21 mouse cellular contexts compared by ENCODE assay signal in the genomic region with DNA sequence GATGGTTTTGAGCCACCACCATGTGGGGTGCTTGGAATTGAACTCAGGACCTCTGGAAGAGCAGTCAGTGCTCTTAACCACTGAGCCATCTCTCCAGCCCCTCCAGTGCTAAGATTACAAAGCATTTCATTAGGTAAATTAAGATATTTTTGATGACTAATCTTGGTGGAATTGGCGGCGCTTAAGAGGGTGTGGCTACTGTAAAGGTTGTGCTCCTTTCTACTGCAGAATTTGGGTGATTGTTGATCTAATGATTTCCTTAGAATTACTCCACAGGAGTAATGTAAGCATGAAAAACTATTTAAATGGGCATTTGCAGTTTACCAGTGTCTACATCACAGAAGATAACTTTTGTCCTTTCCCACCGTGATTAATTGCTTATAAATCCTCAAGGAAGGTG. TPM values are rescaled to one million over a fixed set of nuclear protein-coding genes. Genes with fewer than 3 reads are reported as not detected.
DNase-seq lines count a peak whose midpoint lies in the region; ATAC-seq and TF ChIP-seq lines count a peak whose summit lies in the region.
"Had no signal": no experiment of that assay in that cellular context is flagged by ENCODE, and none has a peak within 500 bp of the region (broad histone marks: within the 10 kb centered on the region; RNA-seq: fewer than 3 reads in every experiment).

No protein-coding gene starts in this region.

- DNase-seq in 416B (ENCODE audit: low read depth), result peak; percentile 56
- DNase-seq in hindbrain, embryonic 14.5 days (ENCODE audit: low spot score), result no peak
- DNase-seq: adrenal gland, adult 2 months; cerebellum, adult 9-11 months; gastrocnemius, postnatal 10 days; retina, postnatal 1 day; thymus, postnatal 25 days had no signal

- no peak overlapping the region for H3K27ac ChIP-seq in intestine, embryonic 15.5 days
- no peak overlapping the region for H3K27ac ChIP-seq in intestine, postnatal 0 days (ENCODE audit: low read depth, low read length)
- H3K27ac ChIP-seq in ES-Bruce4 (ENCODE audit: insufficient read depth, low read length) (peak overlapping the region; percentile 66), macrophage (peak overlapping the region; percentile 95)
- H3K27ac ChIP-seq in hindbrain, embryonic 12.5 days, result no peak overlapping the region
- H3K27ac ChIP-seq in hindbrain, embryonic 14.5 days, result no peak overlapping the region

- H3K4me2 ChIP-seq in intestine, embryonic 15.5 days (replicated peaks), result 0 out of 2 replicates have a peak overlapping the region, but pooled peaks have one; percentile 64
- H3K4me2 ChIP-seq in intestine, postnatal 0 days (replicated peaks; ENCODE audit: low read depth), result no peak overlapping the region
- no peak overlapping the region for H3K4me2 ChIP-seq in hindbrain, embryonic 12.5 days (replicated peaks)
- H3K4me2 ChIP-seq in hindbrain, embryonic 14.5 days (replicated peaks), result no peak overlapping the region

- peaks cover 9% of the 10 kb centered on the region; the same call in 1 of the 2 replicates for H3K79me2 ChIP-seq in macrophage (ENCODE audit: inconsistent target)

- no peaks in the 10 kb centered on the region for H3K36me3 ChIP-seq in intestine, embryonic 15.5 days
- no peaks in the 10 kb centered on the region for H3K36me3 ChIP-seq in intestine, postnatal 0 days (ENCODE audit: control insufficient read depth, insufficient read depth)
- H3K36me3 ChIP-seq in ES-Bruce4 (ENCODE audit: control insufficient read depth, insufficient read depth, low read length, poor library complexity, severe bottlenecking) (no peaks in the 10 kb centered on the region), macrophage (ENCODE audit: inconsistent target) (no peaks in the 10 kb centered on the region)
- H3K36me3 ChIP-seq in hindbrain, embryonic 12.5 days, result no peaks in the 10 kb centered on the region
- H3K36me3 ChIP-seq in hindbrain, embryonic 14.5 days (replicated peaks; ENCODE audit: control insufficient read depth, insufficient read depth), result no peaks in the 10 kb centered on the region
- H3K36me3 ChIP-seq: embryonic facial prominence, embryonic 13.5 days; hindbrain, embryonic 10.5 days; limb, embryonic 12.5 days; liver, embryonic 15.5 days; midbrain, embryonic 15.5 days had no signal

- H3K9me3 ChIP-seq in intestine, embryonic 15.5 days, result no peaks in the 10 kb centered on the region
- no peaks in the 10 kb centered on the region for H3K9me3 ChIP-seq in intestine, postnatal 0 days (ENCODE audit: control insufficient read depth)
- H3K9me3 ChIP-seq in ES-Bruce4 (replicated peaks; ENCODE audit: control insufficient read depth, insufficient read depth, low read length, poor library complexity, severe bottlenecking), result no peaks in the 10 kb centered on the region
- H3K9me3 ChIP-seq in hindbrain, embryonic 12.5 days (replicated peaks), result no peaks in the 10 kb centered on the region
- no peaks in the 10 kb centered on the region for H3K9me3 ChIP-seq in hindbrain, embryonic 14.5 days (ENCODE audit: control insufficient read depth, low read length)
- H3K9me3 ChIP-seq: embryonic facial prominence, embryonic 13.5 days; hindbrain, embryonic 10.5 days; limb, embryonic 12.5 days; liver, embryonic 15.5 days; megakaryocyte, embryonic 14.5 days; midbrain, embryonic 15.5 days had no signal

- no peak for TF ChIP-seq POLR2A in ES-Bruce4 (IDR thresholded peaks at IDR 0.05; ENCODE audit: insufficient read depth, low read length)

- no peak overlapping the region for H3K4me3 ChIP-seq in intestine, embryonic 15.5 days (replicated peaks)
- no peak overlapping the region for H3K4me3 ChIP-seq in intestine, postnatal 0 days (ENCODE audit: low read depth, low read length)
- no peak overlapping the region for H3K4me3 ChIP-seq in ES-Bruce4 (ENCODE audit: low read depth, low read length)
- H3K4me3 ChIP-seq in macrophage (ENCODE audit: inconsistent target), result peak overlapping the region; percentile 44
- H3K4me3 ChIP-seq in hindbrain, embryonic 12.5 days, result no peak overlapping the region
- no peak overlapping the region for H3K4me3 ChIP-seq in hindbrain, embryonic 14.5 days (replicated peaks; ENCODE audit: low read length)
- H3K4me3 ChIP-seq: midbrain, embryonic 15.5 days had no signal

- H3K27me3 ChIP-seq in intestine, embryonic 15.5 days (replicated peaks), result no peaks in the 10 kb centered on the region
- H3K27me3 ChIP-seq in intestine, postnatal 0 days (replicated peaks; ENCODE audit: control insufficient read depth, insufficient read depth, low read length), result no peaks in the 10 kb centered on the region
- H3K27me3 ChIP-seq in ES-Bruce4 (ENCODE audit: control insufficient read depth, insufficient read depth, low read length, poor library complexity, severe bottlenecking), result no peaks in the 10 kb centered on the region
- H3K27me3 ChIP-seq in hindbrain, embryonic 12.5 days, result no peaks in the 10 kb centered on the region
- H3K27me3 ChIP-seq in hindbrain, embryonic 14.5 days (ENCODE audit: control insufficient read depth, insufficient read depth, low read length), result no peaks in the 10 kb centered on the region
- H3K27me3 ChIP-seq: embryonic facial prominence, embryonic 13.5 days; limb, embryonic 12.5 days; liver, embryonic 15.5 days; megakaryocyte, embryonic 14.5 days; midbrain, embryonic 15.5 days had no signal

- no peak overlapping the region for H3K9ac ChIP-seq in intestine, embryonic 15.5 days
- no peak overlapping the region for H3K9ac ChIP-seq in intestine, postnatal 0 days (ENCODE audit: low read depth, low read length)
- H3K9ac ChIP-seq in ES-Bruce4 (ENCODE audit: low read depth, poor library complexity, severe bottlenecking), result peak overlapping the region; percentile 2
- H3K9ac ChIP-seq in hindbrain, embryonic 12.5 days, result no peak overlapping the region
- no peak overlapping the region for H3K9ac ChIP-seq in hindbrain, embryonic 14.5 days
- H3K9ac ChIP-seq: embryonic facial prominence, embryonic 13.5 days; limb, embryonic 12.5 days; liver, embryonic 15.5 days; midbrain, embryonic 15.5 days had no signal

- no peak for ATAC-seq in intestine, embryonic 15.5 days
- ATAC-seq in intestine, postnatal 0 days, result no peak
- ATAC-seq in hindbrain, embryonic 12.5 days (ENCODE audit: low FRiP score), result no peak
- no peak for ATAC-seq in hindbrain, embryonic 14.5 days (ENCODE audit: low FRiP score)
- ATAC-seq: CD4-positive, CD25-positive, alpha-beta regulatory T cell, adult 4 months; inflammation-experienced regulatory T-cells, adult 6 months; lung, postnatal 0 days; midbrain, embryonic 15.5 days had no signal

- peaks cover 7% of the 10 kb centered on the region for H3K4me1 ChIP-seq in intestine, embryonic 15.5 days (replicated peaks)
- H3K4me1 ChIP-seq in intestine, postnatal 0 days (replicated peaks; ENCODE audit: control insufficient read depth, insufficient read depth, low read length), result peaks cover 4% of the 10 kb centered on the region; the same call in 1 of the 2 replicates
- no peaks in the 10 kb centered on the region for H3K4me1 ChIP-seq in ES-Bruce4 (ENCODE audit: control insufficient read depth, insufficient read depth, low read length)
- H3K4me1 ChIP-seq in hindbrain, embryonic 12.5 days, result peaks cover 25% of the 10 kb centered on the region
- peaks cover 19% of the 10 kb centered on the region for H3K4me1 ChIP-seq in hindbrain, embryonic 14.5 days (replicated peaks; ENCODE audit: control insufficient read depth, insufficient read depth, low read length)

- 88% methylated on average over 3 of the region's 3 CpGs for WGBS in intestine, embryonic 15.5 days
- WGBS in intestine, postnatal 0 days, result 74% methylated on average over 3 of the region's 3 CpGs
- WGBS in macrophage (ENCODE audit: missing documents), result 90% methylated on average over 3 of the region's 3 CpGs
- 91% methylated on average over 3 of the region's 3 CpGs for WGBS in hindbrain, embryonic 12.5 days
- WGBS in hindbrain, embryonic 14.5 days, result 88% methylated on average over 3 of the region's 3 CpGs

- no peak for TF ChIP-seq EP300 in ES-Bruce4 (IDR thresholded peaks at IDR 0.05; ENCODE audit: insufficient read depth, low read depth, low read length)

- TF ChIP-seq CTCF in intestine, postnatal 0 days (IDR thresholded peaks at IDR 0.05; ENCODE audit: low read depth), result no peak
- no peak for TF ChIP-seq CTCF in ES-Bruce4 (IDR thresholded peaks at IDR 0.05; ENCODE audit: low read depth, low read length)

RNA-seq across cellular contexts. Expression of gene Spsb2, which starts 4.1 kb away (rescaled TPM):
- polyA plus RNA-seq in intestine, embryonic 15.5 days (2015; fragmentation: Nextera tagmentation; extraction: Ambion mirVana), result 16.1 and 16.3 TPM in 2 replicates
- polyA plus RNA-seq in intestine, postnatal 0 days (2015; fragmentation: Nextera tagmentation; extraction: Ambion mirVana), result 57.7 and 69.5 TPM in 2 replicates
- polyA plus RNA-seq in ES-Bruce4 (2011; ENCODE audit: insufficient read depth, insufficient read length, low read depth, missing spikeins) (4.6 and 5.4 TPM in 2 replicates), macrophage (2018) (24.2 to 48.9 TPM (median 43.2 TPM) in 3 replicates)
- total RNA-seq in macrophage (2018; cell fraction: chromatin; rRNA removed), result 10 to 100 TPM in 16 of 26 experiments, 1 to 10 TPM in 10; 3.8 to 57.7 (median 13.4) TPM
- 10 to 100 TPM; 13.6 to 65.5 (median 43.0) TPM for total RNA-seq in macrophage (2018; cell fraction: cytosol; rRNA removed)
- total RNA-seq in macrophage (2018; cell fraction: nucleus; rRNA removed), result 10 to 100 TPM in 24 of 26 experiments, 1 to 10 TPM in 2; 7.9 to 47.7 (median 21.7) TPM
- 8.7 and 9.2 TPM in 2 replicates for polyA plus RNA-seq in hindbrain, embryonic 12.5 days (2016; fragmentation: Nextera tagmentation; extraction: Ambion mirVana)
- 5.2 and 6.6 TPM in 2 replicates for polyA plus RNA-seq in hindbrain, embryonic 14.5 days (2014; fragmentation: Nextera tagmentation; extraction: Ambion mirVana)

RNA-seq across cellular contexts. Expression of gene Tpi1, which starts 9.8 kb away (rescaled TPM):
- polyA plus RNA-seq in intestine, embryonic 15.5 days (2015; fragmentation: Nextera tagmentation; extraction: Ambion mirVana), result 1,094 and 1,127 TPM in 2 replicates
- 489 and 537 TPM in 2 replicates for polyA plus RNA-seq in intestine, postnatal 0 days (2015; fragmentation: Nextera tagmentation; extraction: Ambion mirVana)
- polyA plus RNA-seq in ES-Bruce4 (2011; ENCODE audit: insufficient read depth, insufficient read length, low read depth, missing spikeins) (377 and 389 TPM in 2 replicates), macrophage (2018) (195 to 347 TPM (median 203 TPM) in 3 replicates)
- 100 to 1,000 TPM in 1 of 26 experiments, 10 to 100 TPM in 25; 11.1 to 110 (median 37.3) TPM for total RNA-seq in macrophage (2018; cell fraction: chromatin; rRNA removed)
- 100 to 1,000 TPM; 189 to 306 (median 240) TPM for total RNA-seq in macrophage (2018; cell fraction: cytosol; rRNA removed)
- 100 to 1,000 TPM in 2 of 26 experiments, 10 to 100 TPM in 24; 37.9 to 113 (median 59.9) TPM for total RNA-seq in macrophage (2018; cell fraction: nucleus; rRNA removed)
- polyA plus RNA-seq in hindbrain, embryonic 12.5 days (2016; fragmentation: Nextera tagmentation; extraction: Ambion mirVana), result 481 and 483 TPM in 2 replicates
- polyA plus RNA-seq in hindbrain, embryonic 14.5 days (2014; fragmentation: Nextera tagmentation; extraction: Ambion mirVana), result 413 and 474 TPM in 2 replicates

RNA-seq across cellular contexts. Expression of gene Lrrc23, which starts 24.8 kb away (rescaled TPM):
- 0.11 and 0.13 TPM in 2 replicates for polyA plus RNA-seq in intestine, embryonic 15.5 days (2015; fragmentation: Nextera tagmentation; extraction: Ambion mirVana)
- polyA plus RNA-seq in intestine, postnatal 0 days (2015; fragmentation: Nextera tagmentation; extraction: Ambion mirVana), result 0.21 TPM in 1 of 2 replicates, not detected in the other
- polyA plus RNA-seq in ES-Bruce4 (2011; ENCODE audit: insufficient read depth, insufficient read length, low read depth, missing spikeins) (0.84 TPM in 1 of 2 replicates, not detected in the other), macrophage (2018) (not detected in 3 replicates)
- total RNA-seq in macrophage (2018; cell fraction: chromatin; rRNA removed), result not detected
- not detected for total RNA-seq in macrophage (2018; cell fraction: cytosol; rRNA removed)
- under 1 TPM in 1 of 26 experiments, not detected in 25; 0.48 TPM for total RNA-seq in macrophage (2018; cell fraction: nucleus; rRNA removed)
- 3.9 and 5.2 TPM in 2 replicates for polyA plus RNA-seq in hindbrain, embryonic 12.5 days (2016; fragmentation: Nextera tagmentation; extraction: Ambion mirVana)
- polyA plus RNA-seq in hindbrain, embryonic 14.5 days (2014; fragmentation: Nextera tagmentation; extraction: Ambion mirVana), result 3.7 and 6.4 TPM in 2 replicates
- total RNA-seq: gastrocnemius, postnatal 10 days had no signal
- polyA plus RNA-seq: liver, embryonic 15.5 days had no signal

RNA-seq across cellular contexts. Expression of gene Usp5, which starts 24.9 kb away (rescaled TPM):
- 116 and 118 TPM in 2 replicates for polyA plus RNA-seq in intestine, embryonic 15.5 days (2015; fragmentation: Nextera tagmentation; extraction: Ambion mirVana)
- polyA plus RNA-seq in intestine, postnatal 0 days (2015; fragmentation: Nextera tagmentation; extraction: Ambion mirVana), result 44.8 and 45.0 TPM in 2 replicates
- polyA plus RNA-seq in ES-Bruce4 (2011; ENCODE audit: insufficient read depth, insufficient read length, low read depth, missing spikeins) (80.9 and 85.2 TPM in 2 replicates), macrophage (2018) (61.4 to 91.7 TPM (median 71.1 TPM) in 3 replicates)
- total RNA-seq in macrophage (2018; cell fraction: chromatin; rRNA removed), result 100 to 1,000 TPM in 20 of 26 experiments, 10 to 100 TPM in 6; 66.7 to 281 (median 189) TPM
- 10 to 100 TPM; 48.4 to 91.4 (median 73.8) TPM for total RNA-seq in macrophage (2018; cell fraction: cytosol; rRNA removed)
- total RNA-seq in macrophage (2018; cell fraction: nucleus; rRNA removed), result 100 to 1,000 TPM in 14 of 26 experiments, 10 to 100 TPM in 12; 56.7 to 205 (median 107) TPM
- 200 and 202 TPM in 2 replicates for polyA plus RNA-seq in hindbrain, embryonic 12.5 days (2016; fragmentation: Nextera tagmentation; extraction: Ambion mirVana)
- polyA plus RNA-seq in hindbrain, embryonic 14.5 days (2014; fragmentation: Nextera tagmentation; extraction: Ambion mirVana), result 180 and 182 TPM in 2 replicates

RNA-seq across cellular contexts. Expression of gene Cdca3, which starts 25.0 kb away (rescaled TPM):
- polyA plus RNA-seq in intestine, embryonic 15.5 days (2015; fragmentation: Nextera tagmentation; extraction: Ambion mirVana), result 166 and 177 TPM in 2 replicates
- 45.4 and 57.4 TPM in 2 replicates for polyA plus RNA-seq in intestine, postnatal 0 days (2015; fragmentation: Nextera tagmentation; extraction: Ambion mirVana)
- polyA plus RNA-seq in ES-Bruce4 (2011; ENCODE audit: insufficient read depth, insufficient read length, low read depth, missing spikeins) (162 and 187 TPM in 2 replicates), macrophage (2018) (3.2 to 22.0 TPM (median 8.6 TPM) in 3 replicates)
- total RNA-seq in macrophage (2018; cell fraction: chromatin; rRNA removed), result 10 to 100 TPM in 2 of 26 experiments, 1 to 10 TPM in 18, under 1 TPM in 6; 0.40 to 17.0 (median 2.5) TPM
- total RNA-seq in macrophage (2018; cell fraction: cytosol; rRNA removed), result 10 to 100 TPM in 2 of 26 experiments, 1 to 10 TPM in 24; 1.4 to 11.8 (median 3.6) TPM
- 10 to 100 TPM in 1 of 26 experiments, 1 to 10 TPM in 23, under 1 TPM in 2; 0.63 to 19.1 (median 3.1) TPM for total RNA-seq in macrophage (2018; cell fraction: nucleus; rRNA removed)
- 111 and 120 TPM in 2 replicates for polyA plus RNA-seq in hindbrain, embryonic 12.5 days (2016; fragmentation: Nextera tagmentation; extraction: Ambion mirVana)
- 29.3 and 36.2 TPM in 2 replicates for polyA plus RNA-seq in hindbrain, embryonic 14.5 days (2014; fragmentation: Nextera tagmentation; extraction: Ambion mirVana)

Comparison
In these comparisons a context has a peak if more than half of its experiments do, and no peak if none do; other contexts are left out.
1. H3K27ac ChIP-seq: peak in ES-Bruce4 (single experiment) and macrophage (single experiment); none in intestine, embryonic 15.5 days (single experiment), intestine, postnatal 0 days (single experiment), hindbrain, embryonic 12.5 days (single experiment) and hindbrain, embryonic 14.5 days (single experiment).